Mouse (Mus musculus) kidney, postnatal 0 days (tissue): ENCODE results near the gene Gm11985. TPM values are rescaled to one million over a fixed set of nuclear protein-coding genes. Genes with fewer than 3 reads are reported as not detected.
A peak's percentile ranks its signal among the peaks of the same experiment; 100 is the strongest.

Experiments
- ATAC-seq: fragments of 200-750 bp; cut with Nextera tagmentation; replicated peaks from 2 replicates; pipeline ENCODE4 v1.8.0; 2017; ENCODE audit warnings: low read depth, moderate number of reproducible peaks, moderate TSS enrichment, moderate library complexity; ENCODE audit not compliant: low FRiP score
- DNase-seq: peaks from one replicate; pipeline ENCODE4 v3.0.0-alpha.2; 2016; ENCODE audit warnings: low spot score
- H3K27ac ChIP-seq: fragments of 300-500 bp; sonication (generic); 2 replicates; pipeline ENCODE4 v1.5.1; 2014; ENCODE audit warnings: mild to moderate bottlenecking
- H3K27me3 ChIP-seq: fragments of 300-500 bp; sonication (generic); 2 replicates; pipeline ENCODE4 v1.6.1; 2014; ENCODE audit warnings: low read length, mixed read lengths; ENCODE audit not compliant: insufficient read depth
- H3K36me3 ChIP-seq: fragments of 300-500 bp; sonication (generic); 2 replicates; pipeline ENCODE4 v1.6.1; 2014; ENCODE audit warnings: low read length, mixed read lengths; ENCODE audit not compliant: insufficient read depth
- H3K4me1 ChIP-seq: fragments of 300-500 bp; sonication (generic); replicated peaks from 2 replicates; pipeline ENCODE4 v1.6.1; 2014; ENCODE audit warnings: antibody characterized with exemption, low read length, mixed read lengths; ENCODE audit not compliant: insufficient read depth
- H3K4me2 ChIP-seq: fragments of 300-500 bp; sonication (generic); 2 replicates; pipeline ENCODE4 v1.6.1; 2014; ENCODE audit warnings: mild to moderate bottlenecking, low read length, moderate library complexity, mixed read lengths
- H3K4me3 ChIP-seq: fragments of 300-500 bp; sonication (generic); replicated peaks from 2 replicates; pipeline ENCODE4 v1.5.1; 2014; ENCODE audit warnings: low read depth, low read length
- H3K9ac ChIP-seq: fragments of 300-500 bp; sonication (generic); 2 replicates; pipeline ENCODE4 v1.6.1; 2014; ENCODE audit warnings: low read depth, low read length
- H3K9me3 ChIP-seq: fragments of 300-500 bp; sonication (generic); replicated peaks from 2 replicates; pipeline ENCODE4 v1.6.1; 2016; ENCODE audit warnings: low read length, inconsistent platforms, mixed read lengths
- CTCF ChIP-seq: IDR thresholded peaks from 2 replicates; pipeline ENCODE4 v1.5.1; 2016; ENCODE audit warnings: antibody characterized with exemption, low read depth, mild to moderate bottlenecking, moderate library complexity
- whole genome bisulfite sequencing: fragments of 180-500 bp; shearing (Covaris S2); extraction: QIAGEN DNeasy Blood & Tissue Kit; methylation state at CpG from one replicate; pipeline ENCODE4 v1.1.7; 2014; 5-methylcytosine and 5-hydroxymethylcytosine counted together
- polyA plus RNA-seq: library from polyadenylated mRNA; unstranded; fragments of >200 nt; fragmentation: Nextera tagmentation; extraction: Ambion mirVana; gene quantifications from 2 replicates; pipeline ENCODE4 v1.2.1, GENCODE M21; 2015

Gm11985 gene
- not detected in 2 replicates for polyA plus RNA-seq

DNA sequence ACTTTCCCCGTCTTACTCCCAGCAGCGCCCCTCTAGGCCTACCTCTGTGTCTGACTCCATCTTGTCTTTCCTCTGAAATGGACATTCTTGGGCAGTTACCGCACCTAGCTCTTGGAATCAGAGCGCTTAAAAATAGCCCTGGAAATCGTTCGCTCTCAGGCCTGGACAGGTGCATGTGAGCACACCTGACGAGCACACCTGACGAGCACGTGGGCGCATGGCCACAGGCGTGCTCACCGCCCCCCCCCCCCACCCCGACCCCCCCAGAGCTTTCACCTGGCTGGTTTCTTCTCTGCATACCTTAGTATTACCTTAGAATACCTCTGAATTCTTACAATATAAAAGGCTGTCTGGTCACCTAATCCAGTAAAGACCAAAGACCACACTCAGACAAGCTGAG is at the start of gene Gm11985:
Gene Gm11985, minus strand, starts transcription at position 101 of the 400 bp plus-strand sequence.
- no peak for ATAC-seq
- no peak for TF ChIP-seq CTCF
- H3K4me3 ChIP-seq = no peak within 1 kb of the TSS
- H3K9me3 ChIP-seq = no peaks in the 10 kb centered on the region
- H3K36me3 ChIP-seq = no peaks in the 10 kb centered on the region
- H3K4me1 ChIP-seq = no peaks in the 10 kb centered on the region
- WGBS = 93% methylated on average over 13 of the region's 13 CpGs
- H3K27me3 ChIP-seq = no peaks in the 10 kb centered on the region
- H3K27ac ChIP-seq = no peak within 1 kb of the TSS
- no peak within 1 kb of the TSS for H3K9ac ChIP-seq
- DNase-seq = no peak
- H3K4me2 ChIP-seq = no peak within 1 kb of the TSS

DNA sequence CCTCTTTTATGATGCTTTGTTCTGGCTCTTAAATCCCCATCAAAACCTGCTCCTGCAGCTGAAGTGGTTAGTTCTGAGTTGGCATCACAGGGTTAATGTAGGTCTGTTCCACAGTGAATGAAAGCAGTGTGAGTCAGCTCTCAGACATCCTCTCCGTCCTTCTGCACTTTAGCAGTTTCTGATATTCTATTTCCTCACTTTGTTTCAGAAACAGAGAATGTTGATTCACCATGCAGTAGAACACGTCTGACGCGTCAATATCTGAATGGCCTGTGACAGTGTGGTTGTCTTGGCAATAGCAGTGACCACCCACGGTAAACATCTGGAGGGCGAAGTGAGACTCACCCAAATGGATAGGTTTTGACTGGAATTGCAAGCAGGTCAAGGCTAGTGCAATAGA is 49.3 kb upstream of the Gm11985 start:
- no peak for TF ChIP-seq CTCF
- ATAC-seq (no peak), DNase-seq (no peak)
- no peak overlapping the region for H3K4me2 ChIP-seq
- H3K9me3 ChIP-seq = no peaks in the 10 kb centered on the region
- 0 out of 2 replicates have a peak, but pooled peaks cover 3% of the 10 kb centered on the region for H3K4me1 ChIP-seq
- no peaks in the 10 kb centered on the region for H3K27me3 ChIP-seq
- 59% methylated on average over 6 of the region's 6 CpGs for WGBS
- no peak overlapping the region for H3K4me3 ChIP-seq
- no peak overlapping the region for H3K27ac ChIP-seq
- no peaks in the 10 kb centered on the region for H3K36me3 ChIP-seq
- H3K9ac ChIP-seq = no peak overlapping the region

DNA sequence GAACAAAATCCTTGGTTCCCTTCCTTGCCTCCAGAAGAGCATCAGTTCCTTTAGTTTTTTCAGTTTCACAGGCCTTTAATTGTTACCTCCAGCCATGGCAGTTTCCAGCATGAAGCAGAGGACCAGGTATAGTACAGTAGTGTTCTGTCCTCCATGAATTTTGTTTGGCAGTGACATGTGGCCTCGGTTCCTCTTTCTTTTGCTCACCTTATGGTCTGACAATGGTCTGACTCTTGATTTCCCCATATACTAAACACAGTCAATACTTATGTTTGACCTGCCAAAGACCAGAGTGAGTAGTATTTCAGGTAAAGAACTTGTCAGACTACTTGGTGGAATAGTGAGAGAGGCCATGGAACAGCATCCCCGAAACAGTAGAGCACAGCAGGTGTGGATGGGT is 48.4 kb upstream of the Gm11985 start:
- ATAC-seq (no peak), DNase-seq (no peak)
- Histone ChIP-seq H3K9me3 (no peaks in the 10 kb centered on the region), H3K27me3 (no peaks in the 10 kb centered on the region), H3K4me3 (no peak overlapping the region), H3K27ac (no peak overlapping the region), H3K36me3 (no peaks in the 10 kb centered on the region), H3K4me1 (0 out of 2 replicates have a peak, but pooled peaks cover 3% of the 10 kb centered on the region), H3K4me2 (no peak overlapping the region), H3K9ac (no peak overlapping the region)
- TF ChIP-seq CTCF = no peak
- 92% methylated on average over 2 of the region's 2 CpGs for WGBS

DNA sequence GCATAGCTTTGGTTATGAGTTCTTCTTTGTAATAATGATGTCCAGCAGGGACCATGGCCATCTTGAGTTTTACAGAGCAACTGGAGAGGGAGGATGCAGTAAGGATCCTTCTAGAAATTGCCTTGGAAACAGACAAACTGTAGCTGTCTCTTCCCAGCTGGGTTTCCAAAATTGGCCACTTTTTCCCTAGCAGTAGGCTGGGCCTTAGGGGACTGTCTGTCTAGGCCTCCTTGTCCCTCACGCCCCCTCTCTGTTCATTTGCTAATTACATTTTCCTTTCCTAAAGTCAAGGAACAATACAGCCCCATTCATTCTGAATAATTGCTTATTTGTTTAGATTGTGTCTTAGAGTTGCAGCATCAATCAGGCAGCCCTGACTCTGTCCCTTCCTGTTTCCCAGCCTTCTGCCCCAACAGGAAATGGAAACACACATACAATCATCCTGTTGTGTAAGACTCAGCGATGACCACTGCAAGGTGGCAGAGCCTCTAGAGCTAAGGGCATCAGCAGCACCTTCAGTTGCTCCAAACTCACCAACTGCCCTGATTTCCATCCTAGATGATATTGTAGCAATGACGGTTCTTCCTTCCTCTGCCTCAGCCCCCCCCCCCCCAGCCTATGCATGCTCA is 46.7 kb upstream of the Gm11985 start:
- Histone ChIP-seq H3K9me3 (no peaks in the 10 kb centered on the region), H3K36me3 (no peaks in the 10 kb centered on the region), H3K27me3 (no peaks in the 10 kb centered on the region), H3K4me2 (no peak overlapping the region), H3K4me1 (0 out of 2 replicates have a peak, but pooled peaks cover 3% of the 10 kb centered on the region), H3K27ac (no peak overlapping the region), H3K4me3 (no peak overlapping the region), H3K9ac (no peak overlapping the region)
- DNase-seq = peak; percentile 50
- WGBS = 63% methylated on average over 3 of the region's 3 CpGs
- peak; percentile 29; the same call in 1 of the 2 replicates for TF ChIP-seq CTCF
- ATAC-seq = no peak

DNA sequence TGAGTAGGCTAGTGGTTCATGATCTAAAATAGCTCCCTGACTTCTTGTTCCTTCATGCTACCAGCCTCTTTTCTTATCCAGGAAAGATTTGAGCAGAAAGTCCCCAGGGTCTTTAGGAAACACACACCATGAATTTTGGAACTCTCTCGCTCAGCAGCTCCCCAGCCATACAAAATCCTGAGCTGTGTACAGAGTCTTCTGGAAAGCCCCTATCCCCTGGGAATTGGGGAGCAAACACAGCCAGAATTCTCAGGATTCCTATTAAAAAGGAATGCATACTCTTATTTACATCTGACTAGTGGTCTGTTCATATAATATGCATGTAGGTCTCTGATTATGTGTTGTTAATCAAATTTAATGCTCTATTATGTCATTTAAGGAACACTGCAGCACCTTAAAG is 46.1 kb upstream of the Gm11985 start:
- TF ChIP-seq CTCF = no peak
- no peak for ATAC-seq

DNA sequence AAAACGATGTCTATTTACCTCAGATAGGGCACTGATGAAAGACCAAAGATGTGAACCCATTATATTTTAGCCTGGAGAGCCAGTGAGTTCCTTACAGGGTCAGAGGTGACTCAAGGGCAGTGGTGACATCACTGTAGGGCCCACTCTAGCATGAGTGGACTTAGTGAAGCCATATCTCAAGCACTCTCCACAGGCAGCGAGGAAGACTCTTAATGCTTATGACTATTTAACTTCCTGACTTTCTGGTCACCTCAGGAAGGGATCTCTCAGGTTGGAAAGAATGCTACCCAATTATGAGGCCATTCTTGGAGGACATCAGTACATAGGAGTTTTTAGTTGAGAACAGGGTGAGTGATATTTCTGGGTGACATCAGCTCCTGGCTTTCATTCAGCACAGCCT is 45.0 kb upstream of the Gm11985 start:
- no peaks in the 10 kb centered on the region for H3K36me3 ChIP-seq
- ATAC-seq (no peak), DNase-seq (no peak)
- no peak overlapping the region for H3K4me2 ChIP-seq
- no peak overlapping the region for H3K9ac ChIP-seq
- no peak overlapping the region for H3K27ac ChIP-seq
- H3K9me3 ChIP-seq = no peaks in the 10 kb centered on the region
- no peak for TF ChIP-seq CTCF
- H3K27me3 ChIP-seq = no peaks in the 10 kb centered on the region
- 83% methylated on average over 2 of the region's 2 CpGs for WGBS
- H3K4me1 ChIP-seq = 0 out of 2 replicates have a peak, but pooled peaks cover 3% of the 10 kb centered on the region
- no peak overlapping the region for H3K4me3 ChIP-seq

More for the DNA sequence above, 46.1 kb upstream of the Gm11985 start:
- no peaks in the 10 kb centered on the region for H3K27me3 ChIP-seq
- WGBS = 65% methylated on average over 1 of the region's 1 CpGs
- H3K9me3 ChIP-seq = no peaks in the 10 kb centered on the region
- H3K27ac ChIP-seq = no peak overlapping the region; the same call in 1 of the 2 replicates
- H3K4me3 ChIP-seq = no peak overlapping the region
- no peak overlapping the region for H3K4me2 ChIP-seq
- no peak overlapping the region for H3K9ac ChIP-seq
- H3K36me3 ChIP-seq = no peaks in the 10 kb centered on the region
- DNase-seq = peak; percentile 76
- 0 out of 2 replicates have a peak, but pooled peaks cover 3% of the 10 kb centered on the region for H3K4me1 ChIP-seq
